Mouse (Mus musculus) liver, postnatal 0 days (tissue): ENCODE results near the gene Entpd8.

ENCODE experiments used
- CTCF ChIP-seq: sonication (generic); IDR thresholded peaks from 2 replicates; pipeline ENCODE4 v1.5.1; 2016; ENCODE audit warnings: antibody characterized with exemption, low read depth
- EP300 ChIP-seq: IDR thresholded peaks from 2 replicates; pipeline ENCODE4 v1.6.1; 2016; ENCODE audit warnings: antibody characterized with exemption, low read depth, mild to moderate bottlenecking

DNA sequence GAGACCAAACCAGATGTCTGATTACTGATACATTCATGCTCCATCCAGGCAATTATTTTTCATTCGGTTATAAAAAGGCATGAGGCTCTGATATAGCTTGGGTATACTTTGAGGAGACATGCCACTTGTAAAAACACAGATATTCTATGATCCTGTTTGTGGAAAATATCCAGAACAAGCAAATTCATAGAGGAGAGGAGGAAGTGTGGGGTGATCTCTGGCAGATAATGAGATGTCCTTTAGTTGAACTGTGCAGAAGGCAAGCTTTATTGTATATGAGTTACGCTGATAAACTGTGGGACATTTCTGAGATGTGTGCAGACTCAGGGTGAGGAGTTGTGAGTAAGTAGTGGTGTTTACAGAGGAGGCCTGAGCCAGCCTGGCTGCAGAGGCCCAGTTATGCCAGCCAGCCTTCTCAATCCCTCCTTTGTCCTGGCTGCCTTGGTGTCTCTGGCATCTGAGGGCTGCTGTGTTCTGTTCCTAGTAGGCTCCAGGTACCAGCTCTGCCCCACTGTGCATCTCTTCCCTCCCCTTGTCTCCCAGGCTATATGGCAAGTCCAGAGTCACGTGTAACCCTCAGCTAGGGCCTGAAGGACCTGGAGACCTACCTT, 18.0 kb downstream of the Entpd8 start:
- TF ChIP-seq CTCF: no peak
- no peak for TF ChIP-seq EP300
